Mouse (Mus musculus) lung, adult 2 months (tissue): ENCODE measurements around the gene Rnf223.

Source experiments
- CTCF ChIP-seq: fragments of 200-500 bp; IDR thresholded peaks from 2 replicates; pipeline ENCODE4 v1.5.1; 2011; ENCODE audit warnings: mild to moderate bottlenecking, low read length, control low read depth; ENCODE audit not compliant: insufficient read depth
- POLR2A ChIP-seq: fragments of 200-500 bp; IDR thresholded peaks from 2 replicates; pipeline ENCODE4 v1.6.1; 2011; ENCODE audit warnings: low read depth, mild to moderate bottlenecking, control low read depth, low read length, borderline replicate concordance; ENCODE audit errors: extremely low read depth

GRCm38 (mm10) chr4:156177630-156178029 lies 47.3 kb downstream of the Rnf223 start:
- no peak for TF ChIP-seq POLR2A
- no peak for TF ChIP-seq CTCF
